Mouse (Mus musculus) ES-E14 (cell line): ENCODE measurements at regions not wholly inside any gene's neighbourhood (a gene's known extent, or its start where the extent isn't known, plus 50 kb on each side); places are given as distances from the start of the nearest gene placed in this dataset.

Experiments used
- DNase-seq: peaks from one replicate; pipeline ENCODE4 v3.0.0-alpha.2; 2013; ENCODE audit warnings: low read depth, low spot score
- H3K27ac ChIP-seq: 2 replicates; pipeline ENCODE4 v1.5.1; 2012; ENCODE audit warnings: low read depth, mild to moderate bottlenecking, low read length, moderate library complexity, mixed read lengths; ENCODE audit not compliant: poor library complexity, insufficient read depth, severe bottlenecking
- H3K36me3 ChIP-seq: 2 replicates; pipeline ENCODE4 v1.6.1; 2012; ENCODE audit warnings: mild to moderate bottlenecking, low read length, moderate library complexity, mixed read lengths; ENCODE audit not compliant: control insufficient read depth, poor library complexity, insufficient read depth, severe bottlenecking
- H3K4me1 ChIP-seq, 2 experiments: fragments of 150-350 bp in 1 of 2; sonication (generic) in 1 of 2; 2 replicates each; pipeline ENCODE4 v1.6.1; 2012; ENCODE audit warnings: low read length in 2 of 2, mild to moderate bottlenecking in 1 of 2, mixed read lengths in 1 of 2; ENCODE audit not compliant: control insufficient read depth in 2 of 2, insufficient read depth in 2 of 2, poor library complexity in 1 of 2
- H3K4me3 ChIP-seq, 2 experiments: fragments of 150-350 bp in 1 of 2; sonication (generic) in 1 of 2; 2 replicates each; pipeline ENCODE4 v1.5.1; 2012; ENCODE audit warnings: low read length in 2 of 2, low read depth in 1 of 2, mild to moderate bottlenecking in 1 of 2, mixed read lengths in 1 of 2; ENCODE audit not compliant: insufficient read depth in 1 of 2, poor library complexity in 1 of 2, severe bottlenecking in 1 of 2
- H3K9ac ChIP-seq: 2 replicates; pipeline ENCODE4 v1.6.1; 2012; ENCODE audit warnings: low read depth, mild to moderate bottlenecking, low read length, mixed read lengths; ENCODE audit not compliant: poor library complexity, insufficient read depth, severe bottlenecking
- H3K9me3 ChIP-seq: fragments of 150-350 bp; sonication (generic); 2 replicates; pipeline ENCODE4 v1.6.1; 2012; ENCODE audit warnings: low read depth, mild to moderate bottlenecking, low read length; ENCODE audit not compliant: control insufficient read depth, insufficient read depth
- CHD2 ChIP-seq: IDR thresholded peaks from 2 replicates; pipeline ENCODE4 v1.6.1; 2014; ENCODE audit warnings: mild to moderate bottlenecking, low read depth, low read length, inconsistent platforms
- HCFC1 ChIP-seq: IDR thresholded peaks from 2 replicates; pipeline ENCODE4 v1.6.1; 2012; ENCODE audit warnings: low read length, inconsistent platforms, borderline replicate concordance; ENCODE audit not compliant: insufficient read depth
- MAFK ChIP-seq: IDR thresholded peaks from 2 replicates; pipeline ENCODE4 v1.6.1; 2014; ENCODE audit warnings: mild to moderate bottlenecking, low read depth, low read length, inconsistent platforms; ENCODE audit not compliant: insufficient read depth
- ZC3H11A ChIP-seq: IDR thresholded peaks from 2 replicates; pipeline ENCODE4 v1.6.1; 2012; ENCODE audit warnings: low read depth, mild to moderate bottlenecking, inconsistent platforms, low read length, borderline replicate concordance
- ZNF384 ChIP-seq: IDR thresholded peaks from 2 replicates; pipeline ENCODE4 v1.6.1; 2012; ENCODE audit warnings: low read depth, low read length, inconsistent platforms
- in situ Hi-C, 2 experiments: fragments of 600-800 bp; cut with MboI; formaldehyde crosslinking; loops; one replicate each; pipeline ENCODE4 v1.15.1; 2025; ENCODE audit warnings: low sequenced_read_pairs in 2 of 2, inconsistent platforms in 1 of 2; ENCODE audit not compliant: unreplicated experiment in 2 of 2

GRCm38 (mm10) chr4:22914886-22915285 is 426.7 kb upstream of the Pou3f2 start:
- Histone ChIP-seq H3K27ac (no peak overlapping the region), H3K4me3 (no peak overlapping the region), H3K9ac (no peak overlapping the region), H3K4me1 (no peaks in the 10 kb centered on the region), H3K9me3 (no peaks in the 10 kb centered on the region), H3K36me3 (no peaks in the 10 kb centered on the region)
- TF ChIP-seq MAFK (no peak), CHD2 (no peak), ZC3H11A (no peak), HCFC1 (no peak), ZNF384 (no peak)
- DNase-seq, result no peak
- in situ Hi-C loops, result no loop called here

GRCm38 (mm10) chr4:22892694-22893046 is 404.5 kb upstream of the Pou3f2 start:
- H3K4me1 ChIP-seq, result peaks cover 0 to 2% of the 10 kb centered on the region in 2 experiments; a peak in 1 of 4 replicates
- no peaks in the 10 kb centered on the region for H3K9me3 ChIP-seq
- no peak overlapping the region for H3K9ac ChIP-seq
- DNase-seq, result no peak
- TF ChIP-seq HCFC1 (no peak), CHD2 (no peak), ZC3H11A (no peak), ZNF384 (no peak), MAFK (no peak)
- no peak overlapping the region for H3K4me3 ChIP-seq
- no peaks in the 10 kb centered on the region for H3K36me3 ChIP-seq
- H3K27ac ChIP-seq, result no peak overlapping the region
- in situ Hi-C loops, result no loop called here

GRCm38 (mm10) chr4:22891974-22892693 is 404.0 kb upstream of the Pou3f2 start:
- Histone ChIP-seq H3K36me3 (no peaks in the 10 kb centered on the region), H3K4me1 (peaks cover 0 to 2% of the 10 kb centered on the region in 2 experiments; a peak in 1 of 4 replicates), H3K9me3 (no peaks in the 10 kb centered on the region), H3K9ac (no peak overlapping the region), H3K4me3 (no peak overlapping the region), H3K27ac (no peak overlapping the region)
- TF ChIP-seq ZC3H11A, result no peak
- no peak for TF ChIP-seq HCFC1
- TF ChIP-seq CHD2, result no peak
- TF ChIP-seq ZNF384, result no peak
- no peak for TF ChIP-seq MAFK
- in situ Hi-C loops, result no loop called here
- peak; percentile 3 for DNase-seq

DNA sequence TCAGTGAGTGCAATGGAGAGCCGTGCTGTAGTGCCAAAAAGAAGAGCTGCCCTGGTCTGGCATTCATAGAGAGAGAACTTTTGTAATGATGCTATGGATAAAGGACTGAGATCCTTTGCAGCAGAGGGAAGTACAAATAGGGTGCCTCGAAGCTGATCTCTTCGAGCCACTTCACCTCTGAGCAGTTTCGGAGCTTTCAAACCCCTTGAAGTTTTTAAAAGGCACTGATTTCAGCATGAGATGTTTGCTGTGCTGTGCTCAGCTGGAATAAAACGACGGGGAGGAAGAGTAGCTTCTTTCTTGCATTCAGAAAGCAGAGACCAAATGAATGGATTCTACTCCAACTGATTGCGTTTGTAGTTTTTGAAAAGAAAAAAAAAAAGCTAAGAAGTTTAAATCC is 392.5 kb upstream of the Pou3f2 start:
- TF ChIP-seq CHD2 (no peak), MAFK (no peak), ZC3H11A (no peak), ZNF384 (no peak), HCFC1 (no peak)
- Histone ChIP-seq H3K27ac (no peak overlapping the region), H3K4me3 (no peak overlapping the region), H3K9me3 (no peaks in the 10 kb centered on the region), H3K9ac (no peak overlapping the region), H3K36me3 (no peaks in the 10 kb centered on the region), H3K4me1 (no peaks in the 10 kb centered on the region)
- no peak for DNase-seq
- in situ Hi-C loops, result no loop called here
